Mouse (Mus musculus): ENCODE data around the gene Tango2. TPM values are rescaled to one million over a fixed set of nuclear protein-coding genes. Genes with fewer than 3 reads are reported as not detected.
A peak's percentile ranks its signal among the peaks of the same experiment; 100 is the strongest.

Gene Tango2
- polyA plus RNA-seq, 1 experiment from 2014 or later: 50.5 TPM

- no peak overlapping the region; the same call in 1 of the 2 replicates for H3K9ac ChIP-seq
- H3K9me3 ChIP-seq (replicated peaks): no peaks in the 10 kb centered on the region
- H3K4me3 ChIP-seq: no peak overlapping the region
- WGBS: 60% methylated on average over 8 of the region's 8 CpGs
- H3K4me1 ChIP-seq: peaks cover 74% of the 10 kb centered on the region
- ATAC-seq (ENCODE audit: low FRiP score): 0 out of 2 replicates have a peak, but pooled peaks have one; percentile 6
- no peaks in the 10 kb centered on the region for H3K27me3 ChIP-seq
- no peaks in the 10 kb centered on the region for H3K36me3 ChIP-seq
- peak overlapping the region; percentile 87 for H3K27ac ChIP-seq
- H3K4me2 ChIP-seq (replicated peaks): no peak overlapping the region
These were observed 31.6 kb upstream of the Tango2 start for GRCm38 (mm10) chr16:18379338-18380001.

- 29% methylated on average over 1 of the region's 1 CpGs for WGBS
- H3K9me3 ChIP-seq (replicated peaks): no peaks in the 10 kb centered on the region
- H3K27ac ChIP-seq: no peak overlapping the region
- no peak for ATAC-seq (ENCODE audit: low FRiP score)
- H3K4me3 ChIP-seq: no peak overlapping the region
- H3K36me3 ChIP-seq: 0 out of 2 replicates have a peak, but pooled peaks cover 2% of the 10 kb centered on the region
- no peak overlapping the region for H3K4me2 ChIP-seq (replicated peaks)
- H3K27me3 ChIP-seq: no peaks in the 10 kb centered on the region
- H3K4me1 ChIP-seq: peaks cover 65% of the 10 kb centered on the region
- H3K9ac ChIP-seq: no peak overlapping the region
These were observed 30.6 kb upstream of the Tango2 start for GRCm38 (mm10) chr16:18378489-18378888.

GRCm38 (mm10) chr16:18377203-18377602 is 29.3 kb upstream of the Tango2 start:
- Histone ChIP-seq H3K27me3 (no peaks in the 10 kb centered on the region), H3K4me1 (peaks cover 52% of the 10 kb centered on the region), H3K4me3 (no peak overlapping the region), H3K36me3 (peaks cover 3% of the 10 kb centered on the region; the same call in 1 of the 2 replicates), H3K9me3 (replicated peaks) (no peaks in the 10 kb centered on the region), H3K27ac (0 out of 2 replicates have a peak overlapping the region, but pooled peaks have one; percentile 35), H3K4me2 (replicated peaks) (no peak overlapping the region), H3K9ac (no peak overlapping the region)
- ATAC-seq (ENCODE audit: low FRiP score): no peak
- 21% methylated on average over 3 of the region's 3 CpGs for WGBS

GRCm38 (mm10) chr16:18376297-18376954 is 28.5 kb upstream of the Tango2 start:
- no peak overlapping the region for H3K4me3 ChIP-seq
- no peak overlapping the region for H3K4me2 ChIP-seq (replicated peaks)
- H3K9me3 ChIP-seq (replicated peaks): no peaks in the 10 kb centered on the region
- H3K9ac ChIP-seq: no peak overlapping the region
- 80% methylated on average over 7 of the region's 7 CpGs for WGBS
- peaks cover 44% of the 10 kb centered on the region for H3K4me1 ChIP-seq
- no peaks in the 10 kb centered on the region for H3K27me3 ChIP-seq
- ATAC-seq (ENCODE audit: low FRiP score): no peak
- peaks cover 7% of the 10 kb centered on the region; the same call in 1 of the 2 replicates for H3K36me3 ChIP-seq
- no peak overlapping the region for H3K27ac ChIP-seq

DNA sequence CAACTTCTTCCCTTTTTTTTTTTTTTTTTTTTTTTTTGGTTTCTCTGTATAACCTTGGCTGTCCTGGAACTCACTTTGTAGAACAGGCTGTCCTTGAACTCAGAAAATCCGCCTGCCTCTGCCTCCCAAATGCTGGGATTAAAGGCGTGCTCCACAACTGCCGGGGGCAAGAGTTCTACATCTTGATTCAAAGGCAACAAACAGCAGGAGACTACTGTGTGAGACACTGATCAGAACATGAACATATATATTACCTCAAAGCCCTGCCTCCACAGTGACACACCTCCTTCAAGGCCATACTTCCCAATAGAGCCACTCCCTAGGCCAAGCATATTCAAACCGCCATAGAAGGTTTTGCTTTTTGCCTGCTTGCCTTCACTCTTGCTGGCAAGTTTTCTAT is 25.7 kb upstream of the Tango2 start:
- peaks cover 16% of the 10 kb centered on the region for H3K4me1 ChIP-seq
- no peak for ATAC-seq (ENCODE audit: low FRiP score)

DNA sequence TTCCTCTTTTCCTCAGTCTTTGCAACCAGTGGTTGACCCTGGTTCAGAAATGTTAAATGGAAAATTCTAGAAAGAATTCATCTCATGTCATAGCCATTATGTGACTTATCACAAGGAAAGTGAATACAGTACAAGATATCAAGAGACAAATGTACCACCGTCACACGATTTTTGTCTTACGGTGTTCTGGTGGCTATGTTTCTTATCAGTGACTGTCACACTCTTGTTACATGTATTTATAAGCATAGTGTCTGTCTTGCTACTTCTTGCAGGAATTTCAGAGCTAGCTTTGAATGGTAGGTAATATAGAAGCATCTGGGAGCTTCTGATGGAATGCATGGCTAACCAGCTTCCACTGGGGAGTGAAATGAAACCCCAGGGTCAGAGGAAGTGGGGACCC is 22.3 kb upstream of the Tango2 start:
- Histone ChIP-seq H3K27ac (no peak overlapping the region), H3K27me3 (no peaks in the 10 kb centered on the region), H3K9ac (no peak overlapping the region), H3K36me3 (peaks cover 14% of the 10 kb centered on the region; the same call in 1 of the 2 replicates), H3K4me1 (no peaks in the 10 kb centered on the region), H3K4me3 (no peak overlapping the region), H3K9me3 (replicated peaks) (no peaks in the 10 kb centered on the region), H3K4me2 (replicated peaks) (no peak overlapping the region)
- ATAC-seq (ENCODE audit: low FRiP score): no peak
- 97% methylated on average over 3 of the region's 3 CpGs for WGBS

More for the DNA sequence above, 25.7 kb upstream of the Tango2 start:
- H3K9me3 ChIP-seq (replicated peaks): no peaks in the 10 kb centered on the region
- no peak overlapping the region for H3K4me3 ChIP-seq
- 94% methylated on average over 4 of the region's 4 CpGs for WGBS
- no peak overlapping the region for H3K27ac ChIP-seq
- H3K9ac ChIP-seq: no peak overlapping the region
- H3K4me2 ChIP-seq (replicated peaks): no peak overlapping the region
- H3K27me3 ChIP-seq: no peaks in the 10 kb centered on the region
- H3K36me3 ChIP-seq: peaks cover 12% of the 10 kb centered on the region; the same call in 1 of the 2 replicates

DNA sequence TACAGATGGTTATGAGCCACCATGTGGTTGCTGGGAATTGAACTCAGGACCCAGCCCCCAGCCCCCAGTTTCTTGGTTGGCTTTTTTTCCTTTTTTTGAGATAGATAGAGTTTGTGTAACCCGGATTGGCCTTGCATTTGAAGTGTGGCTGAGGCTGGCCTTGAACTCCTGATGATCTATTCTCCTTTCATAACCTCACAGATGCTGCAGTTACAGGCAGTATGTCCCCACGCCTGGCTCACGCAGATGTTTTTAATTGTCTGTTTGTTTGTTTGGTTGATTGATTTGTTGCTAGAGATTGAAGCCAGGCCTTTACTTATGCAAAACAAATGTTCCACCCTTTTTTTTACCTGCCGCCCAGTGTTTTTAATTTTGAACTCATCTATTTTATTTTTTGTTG is 18.9 kb upstream of the Tango2 start:
- no peak overlapping the region for H3K4me2 ChIP-seq (replicated peaks)
- no peak overlapping the region for H3K9ac ChIP-seq
- H3K9me3 ChIP-seq (replicated peaks): no peaks in the 10 kb centered on the region
- H3K4me1 ChIP-seq: no peaks in the 10 kb centered on the region
- H3K4me3 ChIP-seq: no peak overlapping the region
- H3K27me3 ChIP-seq: no peaks in the 10 kb centered on the region
- H3K36me3 ChIP-seq: peaks cover 15% of the 10 kb centered on the region
- 86% methylated on average over 4 of the region's 4 CpGs for WGBS
- no peak overlapping the region for H3K27ac ChIP-seq
- no peak for ATAC-seq (ENCODE audit: low FRiP score)

- Histone ChIP-seq H3K4me2 (replicated peaks) (no peak overlapping the region), H3K9me3 (replicated peaks) (no peaks in the 10 kb centered on the region), H3K27ac (no peak overlapping the region), H3K9ac (no peak overlapping the region), H3K4me1 (no peaks in the 10 kb centered on the region), H3K4me3 (no peak overlapping the region), H3K27me3 (no peaks in the 10 kb centered on the region), H3K36me3 (peaks cover 7% of the 10 kb centered on the region)
- no peak for ATAC-seq (ENCODE audit: low FRiP score)
- WGBS: 83% methylated on average over 8 of the region's 8 CpGs
These were observed 15.0 kb upstream of the Tango2 start for GRCm38 (mm10) chr16:18362948-18363347.

DNA sequence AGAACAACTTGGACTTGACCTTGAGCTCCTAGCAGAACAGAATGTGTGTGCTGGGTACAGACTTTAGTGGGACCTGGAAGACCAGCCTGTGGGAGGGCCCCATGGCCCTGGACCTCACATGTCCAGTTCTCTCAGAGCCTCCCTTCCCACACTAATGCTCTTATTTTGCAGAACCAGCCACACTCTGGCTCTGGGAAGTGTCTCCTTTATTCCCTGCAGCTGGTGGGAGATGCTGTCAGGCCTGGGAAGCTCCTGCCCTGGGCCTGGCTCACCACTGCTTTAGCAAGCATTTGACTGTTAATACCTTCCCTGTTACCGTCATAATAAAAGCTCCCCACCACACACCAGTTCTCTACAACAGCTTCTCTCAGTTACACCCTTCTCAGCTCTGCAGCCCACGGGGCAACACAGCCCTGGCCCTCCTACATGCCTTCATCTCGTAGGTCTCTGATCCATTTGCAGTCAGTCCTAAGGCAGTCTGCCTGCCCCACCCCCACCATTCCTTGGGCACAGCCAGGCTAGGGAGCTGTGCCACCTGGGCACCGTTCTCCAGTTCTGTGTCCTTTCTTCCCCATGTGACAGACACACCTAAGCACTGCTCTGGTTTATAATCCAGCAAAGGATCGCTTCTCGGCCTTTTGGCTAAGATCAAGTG is 12.4 kb upstream of the Tango2 start:
- Histone ChIP-seq H3K4me3 (no peak overlapping the region), H3K36me3 (peaks cover 9% of the 10 kb centered on the region), H3K27ac (no peak overlapping the region), H3K27me3 (no peaks in the 10 kb centered on the region), H3K9ac (0 out of 2 replicates have a peak overlapping the region, but pooled peaks have one; percentile 18), H3K9me3 (replicated peaks) (no peaks in the 10 kb centered on the region), H3K4me2 (replicated peaks) (no peak overlapping the region), H3K4me1 (no peaks in the 10 kb centered on the region)
- WGBS: 72% methylated on average over 6 of the region's 6 CpGs
- ATAC-seq (ENCODE audit: low FRiP score): no peak

GRCm38 (mm10) chr16:18357977-18358376 is 10.1 kb upstream of the Tango2 start:
- H3K27ac ChIP-seq: no peak overlapping the region

GRCm38 (mm10) chr16:18356961-18357360 is 9.1 kb upstream of the Tango2 start:
- no peak overlapping the region for H3K27ac ChIP-seq
- no peak for ATAC-seq (ENCODE audit: low FRiP score)
- no peaks in the 10 kb centered on the region for H3K27me3 ChIP-seq
- H3K4me3 ChIP-seq: no peak overlapping the region
- H3K9me3 ChIP-seq (replicated peaks): no peaks in the 10 kb centered on the region
- WGBS: 80% methylated on average over 1 of the region's 1 CpGs
- H3K4me1 ChIP-seq: 0 out of 2 replicates have a peak, but pooled peaks cover 5% of the 10 kb centered on the region
- H3K4me2 ChIP-seq (replicated peaks): no peak overlapping the region
- no peak overlapping the region for H3K9ac ChIP-seq
- H3K36me3 ChIP-seq: 0 out of 2 replicates have a peak, but pooled peaks cover 8% of the 10 kb centered on the region

More at GRCm38 (mm10) chr16:18357977-18358376, 10.1 kb upstream of the Tango2 start:
- Histone ChIP-seq H3K36me3 (0 out of 2 replicates have a peak, but pooled peaks cover 8% of the 10 kb centered on the region), H3K27me3 (no peaks in the 10 kb centered on the region), H3K4me3 (no peak overlapping the region), H3K9me3 (replicated peaks) (no peaks in the 10 kb centered on the region), H3K4me2 (replicated peaks) (no peak overlapping the region), H3K9ac (no peak overlapping the region), H3K4me1 (0 out of 2 replicates have a peak, but pooled peaks cover 5% of the 10 kb centered on the region)
- 90% methylated on average over 6 of the region's 6 CpGs for WGBS
- no peak for ATAC-seq (ENCODE audit: low FRiP score)

GRCm38 (mm10) chr16:18353106-18353505 is 5.2 kb upstream of the Tango2 start:
- Histone ChIP-seq H3K9me3 (replicated peaks) (no peaks in the 10 kb centered on the region), H3K4me2 (replicated peaks) (no peak overlapping the region), H3K36me3 (0 out of 2 replicates have a peak, but pooled peaks cover 8% of the 10 kb centered on the region), H3K9ac (no peak overlapping the region), H3K4me3 (no peak overlapping the region), H3K4me1 (peaks cover 23% of the 10 kb centered on the region), H3K27me3 (peaks cover 13% of the 10 kb centered on the region), H3K27ac (no peak overlapping the region)
- ATAC-seq (ENCODE audit: low FRiP score): no peak
- 65% methylated on average over 1 of the region's 1 CpGs for WGBS
